Mouse (Mus musculus) layer of hippocampus, adult 2 months (tissue): Measurements from ENCODE around the gene Exosc7. TPM values are rescaled to one million over a fixed set of nuclear protein-coding genes. Genes with fewer than 3 reads are reported as not detected.

ENCODE experiments used
- DNase-seq, 2 experiments: peaks; one replicate each; pipeline ENCODE4 v3.0.0; 2022; ENCODE audit warnings: low spot score in 2 of 2
- H3K27ac ChIP-seq: fragments of 200-600 bp; 2 replicates; pipeline ENCODE4 v1.8.1; 2022
- H3K4me3 ChIP-seq: fragments of 200-600 bp; 2 replicates; pipeline ENCODE4 v1.8.1; 2022; ENCODE audit warnings: mild to moderate bottlenecking
- CTCF ChIP-seq: fragments of 200-600 bp; conservative IDR thresholded peaks from 2 replicates; pipeline ENCODE4 v1.8.1; 2022; ENCODE audit warnings: antibody characterized with exemption, mild to moderate bottlenecking, moderate library complexity
- total RNA-seq, 2 experiments: library from RNA; stranded (reverse); gene quantifications; 2 replicates each; pipeline ENCODE4 v1.2.3; 2021

Exosc7 gene
- total RNA-seq, 2 experiments from 2014 or later: 40.1 to 40.9 TPM

DNA sequence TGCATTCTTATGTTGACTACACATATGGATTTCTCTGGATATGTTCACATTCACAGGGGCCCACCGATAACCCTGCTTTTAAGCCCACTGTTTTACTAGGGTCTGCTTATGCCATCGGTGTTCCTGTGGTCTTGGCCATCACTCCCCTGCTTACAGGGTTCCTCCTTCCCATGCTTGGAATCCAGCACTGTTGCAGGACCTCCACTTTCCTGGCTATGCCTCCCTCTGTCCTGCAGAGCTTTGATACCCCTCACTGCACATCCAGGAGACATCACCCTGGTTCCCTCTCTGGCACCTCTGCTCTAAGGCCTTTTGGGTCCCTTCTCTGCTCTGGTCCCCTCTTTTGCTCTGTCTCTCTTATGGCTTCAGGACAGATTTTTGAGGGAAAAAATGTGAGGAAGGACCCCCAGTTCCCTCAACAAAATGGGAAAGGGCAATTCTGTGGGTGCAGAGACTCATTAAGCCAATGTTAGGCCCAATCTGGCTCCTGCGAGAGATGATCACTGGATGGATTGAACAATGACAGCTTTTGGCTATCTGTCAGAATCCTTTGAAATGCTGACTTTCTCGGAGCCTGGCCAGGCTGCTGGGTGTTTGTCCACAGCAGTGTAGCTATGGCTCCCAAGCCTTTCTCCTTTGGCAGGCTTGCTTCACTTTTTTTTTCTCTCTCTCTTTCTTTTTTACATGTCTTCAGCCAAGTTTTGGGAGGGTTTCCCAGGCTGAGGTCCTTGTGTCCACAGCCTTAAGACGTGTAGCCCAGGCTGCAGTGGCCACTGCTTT, 37.4 kb downstream of the Exosc7 start, which contains the start of gene Clec3b:
Gene Clec3b (plus strand): TSS at position 706 of the 780 bp plus-strand sequence.
- no peak within 1 kb of the TSS for H3K4me3 ChIP-seq
- H3K27ac ChIP-seq: peak within 1 kb of the TSS; percentile 10; the same call in 1 of the 2 replicates
- no peak for TF ChIP-seq CTCF
- DNase-seq: peak in 1 of 2 experiments; percentile 24

DNA sequence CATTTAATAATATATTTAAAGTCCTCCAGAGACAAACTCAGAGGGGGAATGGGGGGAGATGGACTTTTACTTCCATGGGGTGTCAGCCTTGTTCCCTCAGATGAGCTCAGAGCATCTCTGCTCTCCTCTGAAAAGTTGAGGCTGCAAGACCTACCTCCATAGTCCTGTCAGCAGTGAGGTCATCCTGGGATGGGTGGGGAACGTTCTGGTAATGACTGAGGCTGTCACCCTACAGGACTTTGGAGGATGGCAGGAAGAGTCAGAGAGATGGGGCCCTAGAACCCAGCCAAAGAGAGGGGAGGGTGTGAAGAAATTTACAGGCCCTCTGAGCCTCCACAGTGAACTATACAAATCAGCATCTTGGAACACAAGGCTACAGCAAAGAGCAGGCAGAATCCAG, 38.5 kb downstream of the Exosc7 start:
- no peak for TF ChIP-seq CTCF
- no peak overlapping the region for H3K27ac ChIP-seq
- H3K4me3 ChIP-seq: no peak overlapping the region
- DNase-seq: no peak

DNA sequence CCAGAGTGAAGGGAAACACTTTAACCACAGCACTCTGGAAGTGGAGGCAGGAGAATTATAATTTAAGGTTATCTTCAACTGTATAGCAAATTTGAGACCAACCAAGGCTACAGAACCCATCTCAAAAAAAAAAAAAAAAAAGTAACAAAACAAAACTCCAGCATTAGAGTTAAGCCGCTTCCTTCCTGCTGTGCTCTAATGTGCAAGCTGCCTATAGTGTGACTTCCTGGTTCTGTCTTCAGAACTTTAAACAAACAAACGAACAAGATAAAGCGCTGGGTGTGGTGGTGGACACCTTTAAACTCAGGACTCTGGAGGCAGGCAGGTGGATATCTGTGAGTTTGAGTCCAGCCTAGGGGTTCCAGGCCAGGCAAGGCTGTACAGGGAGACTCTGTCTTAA, 39.0 kb downstream of the Exosc7 start:
- no peak for DNase-seq
- TF ChIP-seq CTCF: no peak
- Histone ChIP-seq H3K27ac (no peak overlapping the region), H3K4me3 (no peak overlapping the region)

DNA sequence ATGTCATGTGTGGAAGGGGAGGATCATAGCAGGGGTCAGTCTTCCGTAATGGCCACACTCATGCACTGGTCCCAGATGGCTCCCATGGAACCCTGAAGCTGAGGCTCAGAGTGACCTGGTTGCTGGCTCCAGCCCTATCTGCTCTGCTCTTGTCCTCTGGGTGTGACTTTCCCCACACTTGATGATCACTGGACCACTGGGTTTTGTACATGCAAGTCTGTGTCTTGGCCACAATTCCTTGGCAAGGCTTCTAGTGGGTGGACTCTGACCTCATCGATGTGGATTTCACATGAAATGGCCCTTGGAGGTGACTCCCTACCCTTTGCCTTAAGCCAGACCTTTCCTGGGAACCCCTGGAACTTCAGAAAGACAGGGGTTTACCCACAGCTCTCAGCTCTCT, 40.1 kb downstream of the Exosc7 start:
- Histone ChIP-seq H3K27ac (no peak overlapping the region), H3K4me3 (no peak overlapping the region)
- DNase-seq: no peak
- no peak for TF ChIP-seq CTCF

DNA sequence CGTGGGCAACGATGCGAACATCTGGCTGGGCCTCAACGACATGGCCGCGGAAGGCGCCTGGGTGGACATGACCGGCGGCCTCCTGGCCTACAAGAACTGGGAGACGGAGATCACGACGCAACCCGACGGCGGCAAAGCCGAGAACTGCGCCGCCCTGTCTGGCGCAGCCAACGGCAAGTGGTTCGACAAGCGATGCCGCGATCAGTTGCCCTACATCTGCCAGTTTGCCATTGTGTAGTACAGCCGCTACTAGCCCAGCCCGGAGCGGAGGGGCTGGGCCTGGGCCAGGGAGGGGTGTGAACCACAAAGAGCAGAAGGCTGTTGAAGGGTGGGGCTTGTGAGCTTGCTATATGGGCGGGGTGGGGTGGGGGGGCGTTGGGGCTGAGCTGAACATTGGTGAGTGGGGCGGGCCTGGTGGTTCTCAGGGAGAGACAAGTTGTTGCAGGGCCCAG, 43.9 kb downstream of the Exosc7 start:
- Histone ChIP-seq H3K27ac (peak overlapping the region; percentile 69), H3K4me3 (peak overlapping the region; percentile 41)
- TF ChIP-seq CTCF: no peak
- peak; percentile 19 to 38 for DNase-seq

DNA sequence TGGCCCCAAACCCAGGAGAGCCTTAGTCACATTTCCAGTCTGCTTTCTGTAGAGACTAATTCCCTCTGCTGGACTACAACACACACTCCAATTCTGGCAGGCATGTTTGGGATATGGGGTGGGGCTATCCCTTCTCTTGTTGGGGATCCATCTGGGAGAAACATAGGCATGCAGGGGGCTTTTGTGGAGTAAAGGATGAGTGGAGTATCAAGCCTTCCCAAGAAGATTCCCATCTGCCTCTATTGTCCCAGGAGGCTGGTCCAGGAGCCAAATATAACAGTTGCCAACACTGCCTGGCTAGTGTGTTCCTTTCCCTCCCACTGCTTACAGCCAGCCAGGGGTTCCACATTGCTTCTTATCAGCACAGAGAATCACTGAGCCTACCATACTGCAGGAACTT, 44.7 kb downstream of the Exosc7 start:
- TF ChIP-seq CTCF: no peak
- Histone ChIP-seq H3K4me3 (no peak overlapping the region), H3K27ac (0 out of 2 replicates have a peak overlapping the region, but pooled peaks have one; percentile 18)
- peak in 1 of 2 experiments; percentile 16 for DNase-seq

DNA sequence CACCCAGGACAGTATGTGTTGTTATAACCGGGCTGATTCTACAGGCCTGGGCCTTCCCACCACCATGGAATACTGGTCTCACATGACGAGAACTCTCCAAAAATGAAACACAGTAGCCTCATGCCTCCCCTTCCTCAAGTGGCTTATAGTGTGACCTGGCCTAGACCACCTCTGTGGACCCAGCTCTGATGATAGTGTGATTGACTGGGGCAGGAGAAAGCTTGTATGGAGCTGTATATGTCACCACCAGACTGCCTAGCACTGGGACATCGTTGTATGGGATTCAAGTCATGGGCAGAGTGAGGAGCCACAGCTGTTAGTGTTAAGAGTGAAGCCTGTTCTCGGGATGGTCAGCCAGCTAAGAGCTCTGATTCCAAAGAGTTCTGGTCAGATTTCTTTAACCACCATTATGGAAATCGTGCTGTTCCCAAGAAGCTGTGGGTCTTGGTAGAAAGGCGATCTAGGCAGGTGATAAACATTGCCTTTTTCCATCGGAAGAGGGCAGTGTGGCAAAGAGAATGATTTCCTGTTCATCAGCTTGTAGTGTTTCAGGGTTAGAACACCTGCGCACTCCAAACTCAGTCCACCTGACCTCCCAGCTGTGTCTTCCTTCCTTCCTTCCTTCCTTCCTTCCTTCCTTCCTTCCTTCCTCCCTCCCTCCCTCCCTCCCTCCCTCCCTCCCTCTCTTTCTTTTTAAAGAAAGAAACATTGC, 45.3 kb downstream of the Exosc7 start:
- Histone ChIP-seq H3K4me3 (no peak overlapping the region), H3K27ac (no peak overlapping the region)
- TF ChIP-seq CTCF: peak; percentile 72
- peak in 1 of 2 experiments; percentile 30 for DNase-seq

DNA sequence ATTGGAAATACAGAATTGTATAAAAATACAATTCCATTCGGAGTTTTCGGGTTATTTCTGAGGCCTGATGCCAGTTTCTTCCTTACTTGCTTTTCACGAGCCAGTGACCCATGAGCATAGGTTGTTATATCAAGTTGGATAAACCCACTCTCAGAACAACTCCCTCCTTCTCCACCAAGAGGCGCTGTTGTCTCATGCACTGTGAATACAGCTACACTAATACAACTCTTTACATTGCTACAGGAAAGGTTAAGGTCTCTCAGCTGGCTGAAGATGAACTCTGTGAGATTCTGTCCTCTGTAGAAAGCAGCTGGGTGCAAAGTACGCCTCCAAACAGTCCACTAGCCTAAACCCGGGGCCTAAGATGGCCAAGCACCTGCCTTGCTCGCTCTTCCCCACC, 46.3 kb downstream of the Exosc7 start:
- H3K27ac ChIP-seq: no peak overlapping the region
- peak; percentile 60 to 69 for DNase-seq
- no peak overlapping the region for H3K4me3 ChIP-seq
- TF ChIP-seq CTCF: peak; percentile 90

DNA sequence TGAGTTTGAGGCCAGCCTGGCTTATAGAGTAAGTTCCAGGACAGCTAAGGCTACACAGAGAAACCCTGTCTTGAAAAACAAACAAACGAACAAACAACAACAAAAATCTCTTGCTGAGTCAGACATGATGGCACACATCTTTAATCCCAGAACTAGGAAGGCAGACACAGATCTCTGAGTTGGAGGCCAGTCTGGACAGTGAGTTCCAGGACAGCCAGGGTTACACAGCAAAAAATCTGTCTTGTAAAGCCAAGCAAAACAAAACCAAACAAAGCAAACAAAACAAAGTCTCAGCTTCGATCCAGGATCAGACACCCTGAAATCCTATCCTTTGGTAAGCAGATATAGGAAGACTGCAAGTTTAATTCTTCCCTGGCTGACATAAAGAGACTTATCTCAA, 48.8 kb downstream of the Exosc7 start:
- no peak overlapping the region for H3K27ac ChIP-seq
- DNase-seq: no peak
- H3K4me3 ChIP-seq: no peak overlapping the region
- no peak for TF ChIP-seq CTCF

DNA sequence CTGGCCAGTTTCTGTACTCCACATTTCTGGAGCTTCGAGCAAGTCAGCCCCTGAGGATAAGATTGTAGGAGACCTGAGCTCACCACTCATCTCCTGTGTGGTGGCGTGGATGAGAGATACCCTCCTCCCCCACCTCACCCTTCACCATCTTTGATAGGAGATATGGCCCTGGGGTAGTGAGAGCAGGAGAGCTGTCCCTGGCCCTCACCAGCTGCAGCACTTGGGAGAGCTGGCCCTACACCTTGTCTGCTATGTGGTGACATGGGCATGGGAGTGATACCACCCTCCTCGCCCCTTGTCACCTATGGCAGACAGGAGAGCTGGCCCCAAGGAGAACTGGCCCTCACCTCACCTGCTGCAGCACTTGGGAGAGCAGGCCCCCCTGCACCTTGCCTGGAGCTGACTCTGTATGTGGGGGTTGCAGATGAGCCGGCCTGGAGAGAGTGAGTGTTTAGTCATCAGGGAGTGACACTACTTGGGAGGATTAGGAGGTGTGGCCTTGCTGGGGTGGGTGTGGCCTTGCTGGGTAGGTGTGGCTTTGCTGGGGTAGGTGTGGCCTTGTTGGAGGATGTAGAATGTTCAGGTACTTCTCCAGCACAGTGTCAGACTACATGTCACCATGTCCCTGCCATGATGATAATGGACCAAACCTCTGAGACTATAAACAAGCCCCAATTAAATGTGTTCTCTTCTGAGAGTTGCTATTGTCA, 50.1 kb downstream of the Exosc7 start:
- Histone ChIP-seq H3K27ac (no peak overlapping the region), H3K4me3 (no peak overlapping the region)
- no peak for TF ChIP-seq CTCF
- DNase-seq: no peak

DNA sequence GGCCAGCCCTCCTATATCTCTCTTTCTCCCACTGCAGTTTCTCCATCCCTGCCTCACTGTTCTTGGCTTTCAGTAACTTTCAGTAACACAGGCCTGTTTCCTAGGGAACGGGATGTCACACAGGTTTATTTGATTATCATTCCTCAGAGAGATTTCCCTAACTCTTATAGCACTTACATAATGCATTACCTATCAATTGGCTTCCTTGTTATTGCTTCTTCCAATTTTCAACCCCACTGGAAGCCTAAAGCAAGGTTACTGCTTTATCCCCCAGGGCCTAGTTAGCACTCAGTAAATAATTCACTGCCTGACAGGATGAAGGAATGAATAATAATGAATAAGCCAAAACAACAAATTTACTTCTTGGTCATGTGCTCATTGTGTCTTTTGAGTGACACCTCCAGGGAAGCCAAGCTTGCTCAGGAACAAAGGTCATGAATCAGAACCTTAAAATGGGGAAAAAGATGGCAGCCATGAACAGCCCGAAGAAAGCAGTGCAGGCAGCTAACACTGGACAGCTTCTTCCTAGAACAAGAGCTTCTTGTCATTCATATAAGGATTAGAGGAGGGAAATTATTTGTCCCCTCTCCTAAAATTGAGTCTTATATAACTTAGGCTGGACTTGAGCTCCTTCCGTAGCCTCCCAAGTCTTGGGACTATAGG, 52.9 kb downstream of the Exosc7 start:
- H3K27ac ChIP-seq: no peak overlapping the region
- no peak overlapping the region for H3K4me3 ChIP-seq
- no peak for TF ChIP-seq CTCF
- no peak for DNase-seq

DNA sequence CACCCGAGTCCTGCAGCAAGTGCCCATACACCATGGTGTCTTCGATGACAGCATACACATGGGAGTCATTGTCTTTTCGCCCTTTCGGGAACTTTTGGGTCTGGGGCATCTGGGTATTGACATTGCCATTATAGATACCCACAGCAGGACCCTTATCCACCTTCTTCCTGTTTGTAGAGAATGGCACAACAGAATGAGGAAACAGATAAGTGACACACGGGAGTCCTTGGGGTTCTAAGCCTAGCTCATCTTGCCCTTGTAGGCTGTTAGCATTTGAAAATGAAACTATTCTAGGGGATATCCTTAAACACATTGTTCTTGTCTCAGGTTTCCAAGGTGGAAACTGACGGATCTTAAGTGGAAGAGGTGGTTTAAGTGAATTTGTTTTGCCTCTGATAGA, 60.7 kb downstream of the Exosc7 start:
- no peak for DNase-seq
- TF ChIP-seq CTCF: no peak
- Histone ChIP-seq H3K27ac (no peak overlapping the region), H3K4me3 (no peak overlapping the region)
